Mouse (Mus musculus): ENCODE data around the gene Zbtb18. TPM values are rescaled to one million over a fixed set of nuclear protein-coding genes. Genes with fewer than 3 reads are reported as not detected.

Zbtb18 gene
- 100 to 1,000 TPM; 359 to 413 TPM for total RNA-seq (2021)

DNA sequence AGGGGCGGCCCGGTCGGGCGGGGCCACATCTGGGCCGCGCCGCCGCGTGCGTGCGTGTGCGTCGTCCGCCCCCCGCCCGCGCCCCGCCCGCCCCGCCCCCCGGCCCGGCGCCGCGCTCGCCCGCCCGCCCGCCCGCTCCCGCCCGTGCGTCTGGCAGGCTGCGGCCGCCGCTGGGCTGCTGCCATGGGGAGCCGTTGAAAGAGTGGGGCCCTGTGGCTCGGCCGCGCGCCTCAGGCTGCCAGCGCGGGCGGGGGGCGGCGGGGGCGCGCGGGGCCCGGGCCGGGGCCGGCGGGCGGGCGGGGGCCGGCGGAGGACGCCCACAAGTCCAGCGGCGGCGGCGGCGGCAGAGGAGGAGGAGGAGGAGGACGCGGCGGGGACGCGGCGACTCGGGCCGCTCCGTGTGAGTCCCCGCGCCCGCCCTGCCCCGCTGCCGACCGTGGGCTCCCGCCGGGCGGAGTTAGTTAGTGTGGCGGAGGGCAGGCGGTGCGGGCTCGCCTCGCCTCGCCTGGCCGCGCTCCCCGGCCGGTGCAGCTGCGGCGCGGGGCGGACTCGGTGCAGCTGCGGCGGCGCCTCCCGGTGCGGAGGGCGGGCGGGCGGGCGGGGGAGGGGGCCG is at the start of gene Zbtb18:
Gene Zbtb18, plus strand, starts transcription at position 156 of the 613 bp plus-strand sequence.
- intact Hi-C loops (cut with DNase I): loop anchor here (2.0 to 10.0 kb wide), 7 partner anchors 130 to 558 kb away; partner anchors contain the start of gene Akt3
- DNase-seq (ENCODE audit: low spot score in 2 of 2): no peak

- no peak for DNase-seq (ENCODE audit: low spot score in 2 of 2)
- intact Hi-C loops (cut with DNase I): no loop called here
Observed at GRCm38 (mm10) chr1:177397455-177397854, 44.7 kb upstream of the Zbtb18 start.

DNA sequence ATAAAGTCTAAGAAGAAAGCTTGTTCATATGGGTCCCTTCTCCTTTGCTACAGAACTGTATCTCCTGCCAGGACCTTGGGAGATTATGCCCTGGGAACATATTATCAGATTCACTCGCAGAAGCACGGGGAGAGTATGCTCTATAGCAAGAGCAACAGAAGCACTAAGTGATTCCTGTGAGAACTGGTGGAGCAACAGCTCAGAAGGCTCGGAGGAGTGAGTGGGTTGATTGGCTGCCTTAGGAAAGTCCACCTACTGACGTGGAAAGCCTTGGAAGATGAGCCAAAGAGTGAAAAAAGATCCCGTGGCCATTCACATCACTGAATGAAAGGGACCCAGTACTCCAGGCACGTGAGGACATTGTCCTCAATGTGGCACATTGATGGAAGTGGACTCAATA is 37.0 kb upstream of the Zbtb18 start:
- intact Hi-C loops (cut with DNase I): loop anchor here (2.0 kb wide), 1 partner anchor 22 kb away; no protein-coding TSS in a partner anchor

GRCm38 (mm10) chr1:177408690-177409089 is 33.5 kb upstream of the Zbtb18 start:
- intact Hi-C loops (cut with DNase I): no loop called here
- no peak for DNase-seq (ENCODE audit: low spot score in 2 of 2)

More for the DNA sequence above, 37.0 kb upstream of the Zbtb18 start:
- peak in 1 of 2 experiments; percentile 88 for DNase-seq (ENCODE audit: low spot score in 2 of 2)

DNA sequence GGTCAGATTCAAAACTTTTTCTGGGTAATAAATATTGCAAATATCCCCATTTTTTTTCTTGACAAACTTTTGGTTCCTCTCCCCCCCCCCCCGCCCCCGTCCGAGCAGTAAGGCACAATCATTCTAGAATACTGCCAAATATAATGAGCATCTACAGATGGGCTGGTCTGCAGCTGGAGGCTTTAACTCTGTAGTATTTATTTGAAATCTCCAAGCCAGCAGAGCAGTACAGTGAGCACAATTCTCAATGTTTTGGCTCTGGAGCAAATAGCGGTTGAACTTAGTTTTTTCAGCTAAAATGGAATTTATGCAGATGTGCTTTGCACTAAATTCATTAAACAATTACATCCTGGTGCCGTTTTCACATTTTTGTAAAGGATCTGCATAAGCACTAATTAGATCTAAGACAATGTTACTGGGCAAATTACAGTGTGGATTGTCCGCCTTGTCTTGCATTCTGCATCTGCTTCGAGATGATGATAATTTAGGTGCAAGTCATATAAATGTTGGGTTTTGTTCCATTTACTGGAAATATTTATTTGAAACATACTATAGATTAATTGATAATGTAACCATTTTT is 31.3 kb upstream of the Zbtb18 start:
- intact Hi-C loops (cut with DNase I): no loop called here
- no peak for DNase-seq (ENCODE audit: low spot score in 2 of 2)

DNA sequence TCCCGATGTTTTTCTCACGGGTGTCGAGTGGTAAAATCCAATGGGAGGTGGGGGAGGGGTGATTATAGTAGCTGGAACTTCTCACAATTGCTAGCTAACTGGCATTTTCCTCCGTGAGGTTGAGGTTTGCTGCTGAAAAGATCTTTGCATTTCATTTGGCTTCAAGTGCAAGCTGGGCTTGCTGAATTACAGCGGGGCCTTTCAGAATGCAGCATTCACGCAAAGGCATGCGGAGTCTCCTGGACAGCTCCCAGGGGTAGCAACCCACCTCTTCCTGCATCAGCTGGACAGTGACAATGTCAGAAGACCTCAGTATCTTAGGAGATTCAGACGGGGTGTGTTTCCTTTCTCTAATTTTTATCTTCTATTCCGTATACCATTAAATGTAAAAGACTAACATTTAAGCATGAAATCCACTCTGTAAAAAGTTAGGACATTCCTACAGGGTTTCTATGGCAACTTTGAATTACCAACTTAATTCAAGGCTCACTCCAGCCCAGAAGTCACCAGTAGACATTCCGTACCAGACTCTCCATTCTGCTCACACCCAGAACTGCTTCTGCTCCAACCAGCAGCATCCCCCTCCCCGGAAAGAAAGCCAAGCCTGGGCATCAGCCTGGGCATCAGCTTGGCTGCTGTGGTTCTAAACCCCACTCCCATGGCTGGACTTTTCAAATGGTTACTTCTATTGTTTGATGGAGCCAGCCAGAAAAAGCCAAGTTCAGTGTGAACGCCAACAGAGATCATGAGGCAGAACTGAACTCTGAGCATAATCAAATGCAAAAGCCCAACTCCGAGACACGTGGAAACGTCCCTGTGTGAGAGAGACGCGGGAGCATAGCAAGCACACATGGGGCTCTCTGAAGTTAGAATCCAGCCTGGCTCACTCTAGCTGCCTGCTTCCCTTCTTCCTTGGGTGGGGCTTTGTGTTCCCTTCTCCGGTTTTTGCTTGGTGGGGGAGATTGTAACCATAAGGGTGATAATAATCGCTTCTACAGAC is 30.5 kb upstream of the Zbtb18 start:
- DNase-seq (ENCODE audit: low spot score in 2 of 2): no peak
- intact Hi-C loops (cut with DNase I): no loop called here

GRCm38 (mm10) chr1:177419331-177419730 is 22.8 kb upstream of the Zbtb18 start:
- no peak for DNase-seq (ENCODE audit: low spot score in 2 of 2)
- intact Hi-C loops (cut with DNase I): no loop called here

DNA sequence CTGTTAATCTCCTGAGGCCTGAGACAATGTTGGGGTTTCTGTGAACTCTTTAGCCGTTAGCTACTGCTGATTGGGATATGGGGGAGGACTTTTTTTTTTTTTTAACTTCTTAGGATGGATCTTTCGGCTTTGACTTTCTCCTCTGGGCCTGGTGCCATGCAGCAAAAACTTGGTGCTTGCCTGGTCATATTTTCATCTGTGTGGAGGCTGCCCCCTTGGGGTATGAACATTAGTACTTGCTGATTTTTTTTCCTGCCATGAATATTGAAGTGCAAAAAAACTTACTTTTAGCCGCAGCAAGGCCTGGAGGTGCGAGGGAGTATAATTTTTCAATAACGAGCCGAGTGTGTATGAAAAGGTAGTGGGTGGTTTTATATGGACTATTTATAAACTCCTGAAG is 22.0 kb upstream of the Zbtb18 start:
- intact Hi-C loops (cut with DNase I): loop anchor here (5.0 kb wide), 1 partner anchor 223 kb away; no protein-coding TSS in a partner anchor
- DNase-seq (ENCODE audit: low spot score in 2 of 2): peak in 1 of 2 experiments; percentile 65

- intact Hi-C loops (cut with DNase I): loop anchor here (5.0 kb wide), 3 partner anchors 46 to 171 kb away; partner anchors contain the start of gene Akt3
Observed at GRCm38 (mm10) chr1:177427862-177428261, 14.3 kb upstream of the Zbtb18 start.

DNA sequence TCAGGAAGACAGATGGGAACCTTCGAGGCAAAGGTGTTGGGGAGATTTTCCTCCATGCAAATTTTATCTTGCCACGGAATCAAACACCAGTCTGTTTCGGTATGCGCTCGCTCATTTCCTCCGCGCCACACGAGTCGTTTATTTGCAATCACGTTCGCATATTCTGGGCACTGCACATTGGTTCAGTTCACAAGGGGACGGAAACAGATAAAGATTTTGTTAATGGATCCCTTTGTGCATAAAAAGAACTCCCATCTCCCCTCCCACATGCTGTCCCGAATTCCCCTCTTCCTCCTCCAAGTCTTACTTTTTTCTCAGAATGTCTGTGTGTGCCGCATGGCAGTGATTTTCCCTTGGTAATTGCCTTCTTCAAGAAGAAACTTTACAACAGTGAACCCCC is 13.8 kb upstream of the Zbtb18 start:
- intact Hi-C loops (cut with DNase I): loop anchor here (5.0 kb wide), 3 partner anchors 46 to 171 kb away; partner anchors contain the start of gene Akt3
- DNase-seq (ENCODE audit: low spot score in 2 of 2): peak in 1 of 2 experiments; percentile 86

More at GRCm38 (mm10) chr1:177427862-177428261, 14.3 kb upstream of the Zbtb18 start:
- no peak for DNase-seq (ENCODE audit: low spot score in 2 of 2)

DNA sequence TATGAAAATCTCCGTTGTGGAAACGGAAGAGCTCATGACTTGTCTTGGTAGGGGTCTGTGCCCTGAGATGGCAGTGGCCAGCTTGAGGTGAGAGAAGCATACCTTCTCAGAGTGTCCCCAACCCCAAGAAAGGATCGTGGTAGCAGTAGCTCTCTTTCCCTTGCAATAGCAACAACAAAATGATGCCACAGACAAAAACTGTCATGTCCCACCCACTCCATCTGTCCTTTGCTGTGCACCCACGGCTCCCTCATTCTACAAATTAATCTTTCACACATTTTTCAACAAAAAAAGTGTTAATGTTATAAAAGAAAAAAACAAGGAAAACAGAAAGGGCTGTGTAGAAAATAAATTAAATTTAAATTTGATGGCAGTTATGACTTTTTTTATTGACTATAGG is 13.1 kb upstream of the Zbtb18 start:
- intact Hi-C loops (cut with DNase I): loop anchor here (5.0 kb wide), 3 partner anchors 47 to 172 kb away; partner anchors contain the start of gene Akt3
- peak in 1 of 2 experiments; percentile 56 for DNase-seq (ENCODE audit: low spot score in 2 of 2)

DNA sequence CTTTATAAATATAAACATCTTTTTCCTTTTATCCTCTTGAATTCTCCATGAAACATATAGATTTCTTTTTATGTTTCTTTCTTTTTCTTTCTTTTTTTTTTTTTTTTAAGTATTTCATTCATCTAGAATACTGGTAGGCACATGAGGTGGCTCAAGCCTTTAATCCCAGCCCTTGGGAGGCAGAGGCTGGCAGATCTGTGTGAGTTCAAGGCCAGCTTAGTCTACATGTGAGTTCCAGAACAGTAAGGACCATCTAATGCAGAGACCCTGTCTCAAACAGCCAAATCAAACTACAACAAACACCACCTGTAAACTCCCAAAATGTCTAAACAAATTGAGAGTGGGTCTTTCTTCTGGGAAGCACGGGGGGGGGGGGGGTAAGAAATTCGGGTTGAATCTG is 1.7 kb upstream of the Zbtb18 start:
- DNase-seq (ENCODE audit: low spot score in 2 of 2): no peak
- intact Hi-C loops (cut with DNase I): loop anchor here (5.0 to 10.0 kb wide), 5 partner anchors 133 to 556 kb away; no protein-coding TSS in a partner anchor

GRCm38 (mm10) chr1:177440981-177441491 is 1.1 kb upstream of the Zbtb18 start:
- intact Hi-C loops (cut with DNase I): loop anchor here (5.0 to 10.0 kb wide), 5 partner anchors 134 to 556 kb away; no protein-coding TSS in a partner anchor
- DNase-seq (ENCODE audit: low spot score in 2 of 2): no peak

GRCm38 (mm10) chr1:177441492-177442195 is 507 bp upstream of the Zbtb18 start:
- intact Hi-C loops (cut with DNase I): loop anchor here (2.0 to 10.0 kb wide), 7 partner anchors 131 to 557 kb away; partner anchors contain the start of gene Akt3
- peak; percentile 97 to 99 for DNase-seq (ENCODE audit: low spot score in 2 of 2)

DNA sequence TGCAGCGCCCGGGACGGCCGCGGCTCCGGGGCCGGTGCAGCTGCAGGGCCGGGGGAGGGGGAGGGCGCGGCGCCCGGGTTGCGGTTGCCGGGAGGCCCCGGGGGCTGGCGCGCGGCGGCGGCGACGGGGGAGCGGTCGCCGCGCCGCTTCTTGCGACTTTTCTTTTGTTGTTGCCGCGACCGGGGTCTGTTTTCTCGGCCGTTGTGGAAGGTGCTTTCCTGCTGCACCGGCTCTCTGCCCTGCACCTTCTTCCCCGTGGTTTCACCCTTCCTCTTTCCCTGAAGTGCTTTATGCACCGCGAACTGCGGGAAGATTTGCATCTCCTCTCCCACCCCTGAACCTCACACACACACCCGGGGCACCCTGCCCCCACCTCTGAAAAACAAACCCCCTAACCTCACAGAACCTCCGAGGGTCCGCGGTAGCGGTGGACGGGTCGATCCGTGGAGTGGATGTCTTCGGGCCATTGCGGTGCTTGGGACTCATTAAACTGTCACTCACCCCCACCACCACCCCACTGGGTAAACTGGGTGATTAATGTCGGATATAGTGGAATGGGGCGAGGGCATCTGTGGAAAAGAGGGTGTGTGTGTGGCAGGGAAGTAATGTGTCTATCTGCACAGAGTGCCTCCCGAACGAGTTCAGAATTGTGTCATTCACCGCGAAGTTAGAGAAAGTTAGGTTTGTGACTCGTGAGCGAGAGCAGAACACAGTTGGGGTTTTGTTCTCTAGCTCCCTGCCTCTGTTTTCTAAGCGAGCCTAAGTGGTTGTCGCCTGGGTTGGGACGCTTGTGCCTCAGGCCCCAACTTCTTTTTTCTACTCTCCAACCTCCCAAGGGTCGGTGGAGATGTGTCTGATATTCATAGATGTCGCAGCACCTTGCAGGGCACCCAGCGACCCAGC is 921 bp downstream of the Zbtb18 start:
- peak in 1 of 2 experiments; percentile 24 for DNase-seq (ENCODE audit: low spot score in 2 of 2)
- intact Hi-C loops (cut with DNase I): loop anchor here (2.0 to 10.0 kb wide), 7 partner anchors 130 to 558 kb away; partner anchors contain the start of gene Akt3

GRCm38 (mm10) chr1:177443724-177444482 is 1.8 kb downstream of the Zbtb18 start:
- intact Hi-C loops (cut with DNase I): loop anchor here (1.0 to 10.0 kb wide), 8 partner anchors 97 to 559 kb away; partner anchors contain the start of gene Akt3
- no peak for DNase-seq (ENCODE audit: low spot score in 2 of 2)

GRCm38 (mm10) chr1:177444483-177444810 is 2.3 kb downstream of the Zbtb18 start:
- intact Hi-C loops (cut with DNase I): loop anchor here (1.0 to 10.0 kb wide), 6 partner anchors 97 to 560 kb away; no protein-coding TSS in a partner anchor
- DNase-seq (ENCODE audit: low spot score in 2 of 2): peak; percentile 67 to 87
